Mouse (Mus musculus) left cerebral cortex, adult 2 months (tissue): ENCODE data around the gene Helz2. TPM values are rescaled to one million over a fixed set of nuclear protein-coding genes. Genes with fewer than 3 reads are reported as not detected.

Source experiments
- DNase-seq, 2 experiments: peaks; one replicate each; pipeline ENCODE4 v3.0.0; 2021 to 2022; ENCODE audit warnings: low spot score in 2 of 2, mixed read lengths in 1 of 2; ENCODE audit errors: extremely low spot score in 1 of 2
- H3K27ac ChIP-seq: fragments of 200-600 bp; 2 replicates; pipeline ENCODE4 v1.8.1; 2022
- H3K4me3 ChIP-seq: fragments of 200-600 bp; 2 replicates; pipeline ENCODE4 v1.8.1; 2022
- CTCF ChIP-seq: fragments of 200-600 bp; IDR thresholded peaks from 2 replicates; pipeline ENCODE4 v1.8.1; 2022; ENCODE audit warnings: antibody characterized with exemption, mild to moderate bottlenecking, moderate library complexity
- intact Hi-C: fragments of 180-260 bp; cut with DNase I; formaldehyde crosslinking; loops from one replicate; pipeline ENCODE4 v1.15.1; 2025
- total RNA-seq, 2 experiments: library from RNA; stranded (reverse); gene quantifications; 2 replicates each; pipeline ENCODE4 v1.2.3; 2021

The Helz2 gene
- total RNA-seq, 2 experiments from 2014 or later = 2.3 to 4.3 TPM

- no peak overlapping the region for H3K27ac ChIP-seq
- no peak overlapping the region for H3K4me3 ChIP-seq
- intact Hi-C loops = loop anchor here (5.0 kb wide), 1 partner anchor 85 kb away; the partner anchor contains the start of gene Ppdpf
- no peak for TF ChIP-seq CTCF
- no peak for DNase-seq
Observed at GRCm38 (mm10) chr2:181272092-181272491, 30.3 kb upstream of the Helz2 start.

DNA sequence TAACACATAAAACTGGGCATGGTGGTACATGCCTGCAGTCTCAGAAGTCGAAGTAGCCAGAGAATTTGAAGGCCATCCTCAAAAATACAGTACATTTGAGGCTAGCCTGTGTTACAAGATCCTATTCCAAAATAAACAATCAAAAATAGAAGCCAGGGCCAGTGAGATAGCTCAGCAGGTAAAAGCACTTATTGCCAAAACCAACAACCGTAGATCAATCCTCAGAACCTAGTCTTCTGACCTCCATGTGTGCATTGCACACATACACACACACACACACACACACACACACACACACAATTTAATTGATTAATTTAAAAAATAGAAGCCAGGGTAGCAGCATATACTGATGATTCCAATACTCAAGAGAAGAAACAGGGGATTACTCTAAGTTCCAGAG, 25.0 kb upstream of the Helz2 start:
- Histone ChIP-seq H3K4me3 (no peak overlapping the region), H3K27ac (no peak overlapping the region)
- TF ChIP-seq CTCF = no peak
- intact Hi-C loops = no loop called here
- no peak for DNase-seq

DNA sequence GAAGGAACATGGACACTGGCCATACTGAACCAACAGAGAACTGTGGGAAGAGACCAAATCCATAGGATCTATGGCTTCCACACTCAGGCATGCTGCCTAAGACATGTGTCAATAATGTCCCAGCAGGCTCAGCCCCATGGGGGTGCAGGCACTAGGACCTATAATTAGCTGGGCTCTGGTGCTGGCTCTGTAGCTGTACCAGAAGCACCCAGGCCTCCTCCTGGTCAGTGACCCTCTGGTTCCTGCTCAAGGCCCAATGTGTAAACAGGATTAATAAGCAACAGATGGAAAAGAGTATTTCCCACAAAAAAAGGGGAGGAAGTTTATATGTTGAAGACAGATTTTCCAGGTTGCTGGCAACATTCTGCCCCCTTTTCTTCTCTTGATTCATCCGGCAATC, 11.4 kb upstream of the Helz2 start:
- Histone ChIP-seq H3K4me3 (no peak overlapping the region), H3K27ac (no peak overlapping the region)
- intact Hi-C loops = no loop called here
- no peak for DNase-seq
- no peak for TF ChIP-seq CTCF

DNA sequence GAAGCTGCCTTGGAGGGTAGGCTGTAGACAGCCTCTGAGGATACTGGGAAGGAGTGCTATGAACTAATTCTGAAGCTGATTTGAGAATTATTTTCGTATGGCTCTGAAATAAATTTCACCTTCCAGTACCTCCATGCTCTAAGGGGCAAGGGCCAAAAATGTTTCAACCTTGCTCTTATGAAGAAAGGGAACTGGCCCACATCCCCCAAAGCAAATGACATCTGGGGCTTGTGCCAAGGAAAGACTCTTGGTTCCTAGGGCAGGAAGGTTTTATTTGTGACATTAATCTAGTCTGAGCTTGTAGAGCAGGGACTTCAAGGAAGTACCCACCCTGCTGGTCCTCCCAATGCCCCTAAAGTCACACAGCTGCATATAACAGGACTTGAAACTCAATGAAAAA, 10.0 kb upstream of the Helz2 start:
- Histone ChIP-seq H3K27ac (no peak overlapping the region), H3K4me3 (no peak overlapping the region)
- TF ChIP-seq CTCF = no peak
- no peak for DNase-seq
- intact Hi-C loops = no loop called here

GRCm38 (mm10) chr2:181249217-181249616, 7.4 kb upstream of the Helz2 start:
- intact Hi-C loops = no loop called here
- H3K4me3 ChIP-seq = no peak overlapping the region
- no peak for TF ChIP-seq CTCF
- no peak overlapping the region for H3K27ac ChIP-seq
- no peak for DNase-seq

DNA sequence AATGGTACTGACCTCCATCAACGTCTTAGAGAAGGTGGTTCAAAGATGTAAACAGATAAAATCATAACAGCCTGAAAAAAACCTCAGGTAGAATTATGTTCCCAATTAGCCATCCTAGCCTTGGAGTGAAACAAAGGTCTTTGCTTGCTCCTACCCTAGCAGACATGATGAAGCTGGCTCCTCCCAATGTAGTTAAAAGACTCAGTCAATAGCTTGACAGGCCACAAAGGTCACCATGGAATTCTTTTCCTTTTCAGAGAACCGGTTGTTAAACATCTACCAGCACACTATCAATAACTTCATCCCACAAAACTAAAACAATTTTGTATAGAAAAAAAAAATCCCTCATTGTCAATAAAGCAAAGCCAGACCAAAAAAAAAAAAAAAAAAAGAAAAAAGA, 3.2 kb upstream of the Helz2 start:
- intact Hi-C loops = no loop called here
- Histone ChIP-seq H3K4me3 (no peak overlapping the region), H3K27ac (no peak overlapping the region)
- DNase-seq = no peak
- TF ChIP-seq CTCF = no peak

DNA sequence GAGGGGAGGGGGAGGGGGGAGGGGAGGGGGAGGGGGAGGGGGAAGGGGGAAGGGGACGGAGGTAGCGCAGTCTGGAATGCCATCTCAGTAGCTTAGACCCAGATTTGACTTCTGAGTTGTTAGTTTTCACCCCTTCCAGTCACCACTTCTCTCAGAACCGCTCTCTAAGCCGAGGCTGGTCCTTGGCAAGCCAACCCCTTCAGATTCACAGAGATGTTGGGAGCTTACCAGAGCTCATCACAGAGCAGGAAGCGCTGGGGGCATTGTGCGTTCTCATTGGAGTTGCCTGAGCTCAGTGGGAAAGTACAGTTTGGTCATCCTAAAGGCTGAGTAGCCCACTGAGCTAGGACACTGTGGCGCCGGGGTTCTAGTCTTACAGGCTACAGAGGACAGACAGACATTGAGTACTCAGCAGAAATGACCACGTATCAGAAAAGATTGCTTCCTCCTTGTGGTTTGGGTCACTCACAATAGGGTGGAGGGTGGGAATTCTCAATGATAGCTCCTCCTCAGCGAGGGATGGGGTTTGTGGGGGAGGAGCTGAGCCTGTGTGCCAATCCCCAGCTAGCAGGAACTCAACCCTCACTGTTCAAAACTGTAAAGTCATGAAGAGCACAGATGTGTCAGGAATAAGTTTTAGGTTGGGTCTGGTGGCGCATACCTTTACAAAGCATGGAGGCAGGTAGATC, 2.0 kb upstream of the Helz2 start:
- TF ChIP-seq CTCF = no peak
- H3K4me3 ChIP-seq = no peak overlapping the region
- DNase-seq = no peak
- intact Hi-C loops = no loop called here
- no peak overlapping the region for H3K27ac ChIP-seq

- DNase-seq = no peak
- no peak for TF ChIP-seq CTCF
- Histone ChIP-seq H3K27ac (no peak overlapping the region), H3K4me3 (no peak overlapping the region)
- intact Hi-C loops = no loop called here
Observed at GRCm38 (mm10) chr2:181242314-181242665, 463 bp upstream of the Helz2 start.

DNA sequence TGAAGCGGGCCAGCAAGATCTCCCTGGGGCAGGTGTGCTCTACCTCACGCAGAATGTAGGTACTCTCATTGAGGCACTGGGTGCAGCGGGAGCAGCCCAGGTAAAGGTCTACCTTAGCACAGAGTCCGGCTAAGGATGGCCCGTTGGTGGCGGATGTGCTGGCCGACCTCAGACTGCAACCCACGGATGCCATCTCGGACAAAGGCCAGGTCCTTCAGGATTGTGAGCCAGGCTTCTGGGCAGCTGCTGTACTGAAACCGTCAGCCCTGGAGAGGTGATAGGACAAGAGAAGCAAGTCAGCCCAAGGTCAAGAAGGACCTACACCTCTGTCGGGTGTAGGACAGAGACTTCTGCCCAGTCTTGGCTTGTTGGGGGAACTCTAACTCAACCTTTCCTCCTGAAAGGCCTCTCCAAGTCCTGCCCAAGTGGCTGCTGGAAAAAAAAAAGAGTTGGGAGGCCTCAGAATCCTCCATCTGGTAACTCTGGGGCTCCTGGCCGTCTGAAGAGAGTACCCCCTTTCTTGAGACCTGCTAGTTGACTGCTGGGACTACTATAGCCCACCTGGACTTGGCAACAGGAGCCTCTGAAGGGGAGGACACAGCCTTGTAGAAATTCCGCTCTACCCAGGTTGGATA, 904 bp downstream of the Helz2 start:
- no peak overlapping the region for H3K4me3 ChIP-seq
- intact Hi-C loops = no loop called here
- H3K27ac ChIP-seq = no peak overlapping the region
- no peak for DNase-seq
- TF ChIP-seq CTCF = no peak

GRCm38 (mm10) chr2:181239261-181239660, 2.6 kb downstream of the Helz2 start:
- no peak overlapping the region for H3K27ac ChIP-seq
- no peak for DNase-seq
- no peak for TF ChIP-seq CTCF
- no peak overlapping the region for H3K4me3 ChIP-seq
- intact Hi-C loops = no loop called here

GRCm38 (mm10) chr2:181238861-181239260, 3.0 kb downstream of the Helz2 start:
- intact Hi-C loops = no loop called here
- Histone ChIP-seq H3K27ac (no peak overlapping the region), H3K4me3 (no peak overlapping the region)
- no peak for TF ChIP-seq CTCF
- DNase-seq = no peak

- H3K4me3 ChIP-seq = no peak overlapping the region
- DNase-seq = no peak
- intact Hi-C loops = no loop called here
- H3K27ac ChIP-seq = no peak overlapping the region
- no peak for TF ChIP-seq CTCF
Observed at GRCm38 (mm10) chr2:181238091-181238610, 3.7 kb downstream of the Helz2 start.
